Comparison of ENCODE assay signal across 14 mouse cellular contexts in the genomic region with DNA sequence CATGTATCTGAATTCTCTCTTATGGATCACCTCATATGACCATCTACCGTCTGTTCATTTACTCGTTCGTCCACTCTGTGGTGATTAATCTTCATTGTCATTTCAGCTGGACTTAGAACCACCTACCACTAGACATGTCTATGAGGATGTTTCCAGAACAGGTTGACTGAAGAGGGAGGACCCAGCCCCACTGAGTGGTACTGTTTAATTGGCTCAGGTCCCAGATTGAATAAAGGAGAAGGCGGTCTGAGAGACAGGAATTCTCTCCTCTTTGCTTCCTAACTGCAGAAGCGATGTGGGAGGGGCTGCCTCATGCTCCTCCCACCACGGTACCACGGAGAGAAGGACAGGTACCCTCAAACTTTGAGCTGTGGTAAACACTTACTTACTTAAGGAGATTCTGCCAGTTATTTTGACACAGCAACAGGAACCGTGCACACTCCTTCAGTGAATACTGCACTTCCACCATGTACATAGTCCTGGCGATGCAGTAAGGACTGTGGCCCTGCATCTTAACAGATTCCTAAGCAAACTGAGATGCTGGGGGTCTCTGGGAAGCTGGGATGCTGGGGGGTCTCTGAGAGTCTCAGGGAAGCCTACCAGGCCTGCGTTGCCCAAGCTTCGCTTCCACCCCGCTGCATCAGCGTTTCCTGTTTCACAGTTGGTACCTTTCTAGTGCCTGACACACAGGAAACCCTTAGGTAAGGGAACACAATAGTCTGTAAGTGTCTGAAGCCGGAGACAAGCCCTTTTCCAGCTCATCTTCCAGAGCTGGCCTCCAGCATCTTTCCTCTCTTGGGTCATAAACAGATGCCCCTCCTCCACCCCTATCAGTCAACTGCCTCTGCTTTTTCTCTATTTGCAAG. TPM values are rescaled to one million over a fixed set of nuclear protein-coding genes. Genes with fewer than 3 reads are reported as not detected.
DNase-seq lines count a peak whose midpoint lies in the region; ATAC-seq lines count a peak whose summit lies in the region.
"Had no signal": no experiment of that assay in that cellular context is flagged by ENCODE, and none has a peak within 500 bp of the region (broad histone marks: within the 10 kb centered on the region; RNA-seq: fewer than 3 reads in every experiment).

No protein-coding gene starts in this region.

- 0 out of 2 replicates have a peak, but pooled peaks cover 2% of the 10 kb centered on the region for H3K4me1 ChIP-seq in heart, embryonic 15.5 days (replicated peaks)
- peaks cover 14% of the 10 kb centered on the region for H3K4me1 ChIP-seq in stomach, embryonic 16.5 days (ENCODE audit: control insufficient read depth, insufficient read depth, low read length)
- H3K4me1 ChIP-seq: midbrain, embryonic 15.5 days had no signal

- no peaks in the 10 kb centered on the region for H3K36me3 ChIP-seq in heart, embryonic 15.5 days
- H3K36me3 ChIP-seq in stomach, embryonic 16.5 days (ENCODE audit: control insufficient read depth, insufficient read depth, low read length) = no peaks in the 10 kb centered on the region
- H3K36me3 ChIP-seq: midbrain, embryonic 15.5 days had no signal

- no peak for ATAC-seq in heart, embryonic 15.5 days (replicated peaks; ENCODE audit: insufficient number of reproducible peaks, insufficient read depth, low FRiP score, low read depth)
- no peak for ATAC-seq in stomach, embryonic 16.5 days (ENCODE audit: insufficient read depth, low FRiP score)
- ATAC-seq: hindbrain, postnatal 0 days; midbrain, embryonic 15.5 days had no signal

- H3K4me2 ChIP-seq in heart, embryonic 15.5 days = no peak overlapping the region
- H3K4me2 ChIP-seq in stomach, embryonic 16.5 days (ENCODE audit: low read depth, low read length) = no peak overlapping the region
- H3K4me2 ChIP-seq: heart, embryonic 11.5 days; midbrain, embryonic 15.5 days had no signal

- H3K4me3 ChIP-seq in heart, embryonic 15.5 days = no peak overlapping the region
- no peak overlapping the region for H3K4me3 ChIP-seq in stomach, embryonic 16.5 days (replicated peaks; ENCODE audit: low read length)
- H3K4me3 ChIP-seq: midbrain, embryonic 15.5 days had no signal

- H3K9ac ChIP-seq in heart, embryonic 15.5 days = no peak overlapping the region
- H3K9ac ChIP-seq in stomach, embryonic 16.5 days (ENCODE audit: low read length) = no peak overlapping the region
- H3K9ac ChIP-seq: midbrain, embryonic 15.5 days had no signal

- no peak for DNase-seq in heart, adult 9 months (ENCODE audit: low spot score in 2 of 2)
- peak; percentile 72 for DNase-seq in CD4-positive helper T cell, adult 2 months (ENCODE audit: low read depth, low spot score)
- peak; percentile 80 for DNase-seq in induced T-regulatory cell, adult 2 months (ENCODE audit: low read depth)
- no peak for DNase-seq in retina, postnatal 1 day
- no peak for DNase-seq in kidney, postnatal 10 days
- no peak for DNase-seq in embryo, embryonic 10 days (ENCODE audit: low spot score)
- DNase-seq: adrenal gland, postnatal 25 days; cerebellum, adult 9-11 months; right cerebral cortex, postnatal 4 days had no signal

- WGBS in heart, embryonic 15.5 days = 71% methylated on average over 14 of the region's 14 CpGs
- WGBS in stomach, embryonic 16.5 days = 70% methylated on average over 14 of the region's 14 CpGs

- H3K27me3 ChIP-seq in heart, embryonic 15.5 days = no peaks in the 10 kb centered on the region
- no peaks in the 10 kb centered on the region for H3K27me3 ChIP-seq in stomach, embryonic 16.5 days (ENCODE audit: control insufficient read depth, insufficient read depth, low read length)
- H3K27me3 ChIP-seq: midbrain, embryonic 15.5 days had no signal

- peak overlapping the region; percentile 3; the same call in 1 of the 2 replicates for H3K27ac ChIP-seq in heart, embryonic 15.5 days
- H3K27ac ChIP-seq in stomach, embryonic 16.5 days (ENCODE audit: low read length) = peak overlapping the region; percentile 74; the same call in 1 of the 2 replicates
- H3K27ac ChIP-seq: hindbrain, postnatal 0 days; midbrain, embryonic 15.5 days had no signal

- no peaks in the 10 kb centered on the region for H3K9me3 ChIP-seq in heart, embryonic 15.5 days (replicated peaks)
- H3K9me3 ChIP-seq in stomach, embryonic 16.5 days (replicated peaks; ENCODE audit: control insufficient read depth, low read length) = no peaks in the 10 kb centered on the region
- H3K9me3 ChIP-seq: midbrain, embryonic 15.5 days had no signal

RNA-seq across cellular contexts. Expression of a gene that starts 4.1 kb away (rescaled TPM):
- polyA plus RNA-seq in heart, embryonic 15.5 days (2015; fragmentation: Nextera tagmentation; extraction: Ambion mirVana) = 62.0 and 68.1 TPM in 2 replicates
- 69.4 and 75.9 TPM in 2 replicates for polyA plus RNA-seq in stomach, embryonic 16.5 days (2015; fragmentation: Nextera tagmentation; extraction: Ambion mirVana)

Comparison
In these comparisons a context has a peak if more than half of its experiments do, and no peak if none do; other contexts are left out.
1. DNase-seq: peak in CD4-positive helper T cell, adult 2 months (single experiment) and induced T-regulatory cell, adult 2 months (single experiment); none in heart, adult 9 months (0 of 2), retina, postnatal 1 day (single experiment), kidney, postnatal 10 days (single experiment) and embryo, embryonic 10 days (single experiment).